Mouse (Mus musculus): ENCODE measurements around the gene Mia. TPM values are rescaled to one million over a fixed set of nuclear protein-coding genes. Genes with fewer than 3 reads are reported as not detected.

Gene Mia
- total and polyA plus RNA-seq, 2 experiments from 2014 or later = 17.4 to 32.8 TPM

- ATAC-seq = no peak
- Histone ChIP-seq H3K9ac (no peak overlapping the region), H3K4me3 (ENCODE audit: low read depth, low read length) (no peak overlapping the region), H3K27ac (ENCODE audit: low read depth, low read length) (no peak overlapping the region), H3K36me3 (ENCODE audit: insufficient read depth) (peaks cover 13% of the 10 kb centered on the region), H3K4me2 (ENCODE audit: low read depth) (no peak overlapping the region), H3K27me3 (ENCODE audit: insufficient read depth, low read length) (no peaks in the 10 kb centered on the region), H3K4me1 (ENCODE audit: insufficient read depth) (peaks cover 12% of the 10 kb centered on the region), H3K9me3 (ENCODE audit: low read length) (no peaks in the 10 kb centered on the region)
- no peak for TF ChIP-seq CTCF (IDR thresholded peaks at IDR 0.05; ENCODE audit: low read depth)
- no peak for DNase-seq
Observed at GRCm38 (mm10) chr7:27198355-27198754, 17.4 kb upstream of the Mia start.

GRCm38 (mm10) chr7:27197634-27198033 is 16.7 kb upstream of the Mia start:
- TF ChIP-seq CTCF (IDR thresholded peaks at IDR 0.05; ENCODE audit: low read depth) = no peak
- Histone ChIP-seq H3K4me3 (ENCODE audit: low read depth, low read length) (no peak overlapping the region), H3K9ac (no peak overlapping the region), H3K36me3 (ENCODE audit: insufficient read depth) (peaks cover 13% of the 10 kb centered on the region), H3K4me2 (ENCODE audit: low read depth) (no peak overlapping the region), H3K9me3 (ENCODE audit: low read length) (no peaks in the 10 kb centered on the region), H3K27me3 (ENCODE audit: insufficient read depth, low read length) (no peaks in the 10 kb centered on the region), H3K4me1 (ENCODE audit: insufficient read depth) (peaks cover 12% of the 10 kb centered on the region), H3K27ac (ENCODE audit: low read depth, low read length) (no peak overlapping the region)
- DNase-seq (no peak), ATAC-seq (no peak)
- WGBS = 93% methylated on average over 8 of the region's 8 CpGs

GRCm38 (mm10) chr7:27197136-27197535 is 16.2 kb upstream of the Mia start:
- no peak overlapping the region for H3K27ac ChIP-seq (ENCODE audit: low read depth, low read length)
- no peak overlapping the region for H3K4me3 ChIP-seq (ENCODE audit: low read depth, low read length)
- H3K36me3 ChIP-seq (ENCODE audit: insufficient read depth) = peaks cover 13% of the 10 kb centered on the region
- no peak for TF ChIP-seq CTCF (IDR thresholded peaks at IDR 0.05; ENCODE audit: low read depth)
- H3K9me3 ChIP-seq (ENCODE audit: low read length) = no peaks in the 10 kb centered on the region
- no peaks in the 10 kb centered on the region for H3K27me3 ChIP-seq (ENCODE audit: insufficient read depth, low read length)
- 87% methylated on average over 3 of the region's 3 CpGs for WGBS
- ATAC-seq = no peak
- peaks cover 12% of the 10 kb centered on the region for H3K4me1 ChIP-seq (ENCODE audit: insufficient read depth)
- no peak overlapping the region for H3K9ac ChIP-seq
- DNase-seq = no peak
- H3K4me2 ChIP-seq (ENCODE audit: low read depth) = no peak overlapping the region

GRCm38 (mm10) chr7:27195681-27196611 is 15.0 kb upstream of the Mia start, which contains the start of the genes BC024978 and Snrpa:
TSS of gene BC024978 (plus strand) at chr7:27195781.
TSS of gene Snrpa (minus strand) at chr7:27196271.
- DNase-seq (peak; percentile 98), ATAC-seq (peak; percentile 97)
- WGBS = 1% methylated on average over 64 of the region's 64 CpGs
- Histone ChIP-seq H3K27ac (ENCODE audit: low read depth, low read length) (peak within 1 kb of the TSS; percentile 97), H3K27me3 (ENCODE audit: insufficient read depth, low read length) (no peaks in the 10 kb centered on the region), H3K9me3 (ENCODE audit: low read length) (no peaks in the 10 kb centered on the region), H3K9ac (peak within 1 kb of the TSS; percentile 73), H3K4me3 (ENCODE audit: low read depth, low read length) (peak within 1 kb of the TSS; percentile 67), H3K4me1 (ENCODE audit: insufficient read depth) (peaks cover 12% of the 10 kb centered on the region), H3K4me2 (ENCODE audit: low read depth) (peak within 1 kb of the TSS; percentile 85), H3K36me3 (ENCODE audit: insufficient read depth) (peaks cover 25% of the 10 kb centered on the region)
- TF ChIP-seq CTCF (IDR thresholded peaks at IDR 0.05; ENCODE audit: low read depth) = no peak

- no peak overlapping the region for H3K4me3 ChIP-seq (ENCODE audit: low read depth, low read length)
- peaks cover 46% of the 10 kb centered on the region for H3K36me3 ChIP-seq (ENCODE audit: insufficient read depth)
- H3K9ac ChIP-seq = no peak overlapping the region
Observed at GRCm38 (mm10) chr7:27193731-27194130, 12.8 kb upstream of the Mia start.

GRCm38 (mm10) chr7:27192434-27192833 is 11.5 kb upstream of the Mia start:
- no peaks in the 10 kb centered on the region for H3K27me3 ChIP-seq (ENCODE audit: insufficient read depth, low read length)
- peaks cover 59% of the 10 kb centered on the region for H3K36me3 ChIP-seq (ENCODE audit: insufficient read depth)
- H3K27ac ChIP-seq (ENCODE audit: low read depth, low read length) = no peak overlapping the region
- no peak for DNase-seq
- no peak overlapping the region for H3K9ac ChIP-seq
- no peaks in the 10 kb centered on the region for H3K9me3 ChIP-seq (ENCODE audit: low read length)
- H3K4me3 ChIP-seq (ENCODE audit: low read depth, low read length) = no peak overlapping the region
- H3K4me1 ChIP-seq (ENCODE audit: insufficient read depth) = peaks cover 12% of the 10 kb centered on the region
- TF ChIP-seq CTCF (IDR thresholded peaks at IDR 0.05; ENCODE audit: low read depth) = no peak
- WGBS = 89% methylated on average over 5 of the region's 5 CpGs
- ATAC-seq = no peak
- no peak overlapping the region for H3K4me2 ChIP-seq (ENCODE audit: low read depth)

More at GRCm38 (mm10) chr7:27193731-27194130, 12.8 kb upstream of the Mia start:
- Histone ChIP-seq H3K27me3 (ENCODE audit: insufficient read depth, low read length) (no peaks in the 10 kb centered on the region), H3K4me2 (ENCODE audit: low read depth) (no peak overlapping the region; the same call in 1 of the 2 replicates), H3K4me1 (ENCODE audit: insufficient read depth) (peaks cover 12% of the 10 kb centered on the region), H3K27ac (ENCODE audit: low read depth, low read length) (no peak overlapping the region), H3K9me3 (ENCODE audit: low read length) (no peaks in the 10 kb centered on the region)
- ATAC-seq (no peak), DNase-seq (no peak)
- TF ChIP-seq CTCF (IDR thresholded peaks at IDR 0.05; ENCODE audit: low read depth) = no peak
- WGBS = 91% methylated on average over 4 of the region's 4 CpGs

GRCm38 (mm10) chr7:27189271-27189931 is 8.4 kb upstream of the Mia start:
- no peaks in the 10 kb centered on the region for H3K27me3 ChIP-seq (ENCODE audit: insufficient read depth, low read length)
- ATAC-seq = no peak
- 97% methylated on average over 10 of the region's 10 CpGs for WGBS
- H3K4me1 ChIP-seq (ENCODE audit: insufficient read depth) = peaks cover under 1% of the 10 kb centered on the region; the same call in 1 of the 2 replicates
- no peaks in the 10 kb centered on the region for H3K9me3 ChIP-seq (ENCODE audit: low read length)
- peaks cover 86% of the 10 kb centered on the region for H3K36me3 ChIP-seq (ENCODE audit: insufficient read depth)
- no peak overlapping the region for H3K9ac ChIP-seq
- no peak overlapping the region for H3K4me3 ChIP-seq (ENCODE audit: low read depth, low read length)
- DNase-seq = no peak
- no peak overlapping the region for H3K4me2 ChIP-seq (ENCODE audit: low read depth)
- TF ChIP-seq CTCF (IDR thresholded peaks at IDR 0.05; ENCODE audit: low read depth) = peak; percentile 35; the same call in 1 of the 2 replicates
- H3K27ac ChIP-seq (ENCODE audit: low read depth, low read length) = no peak overlapping the region
